Mouse (Mus musculus): Measurements from ENCODE around the gene Lmbrd2.
"Not testable (repeated sequence)": the region's sequence is repeated elsewhere in the genome, so short reads cannot be mapped to it uniquely, and the experiment has no call there.

Lmbrd2 gene

GRCm38 (mm10) chr15:9134891-9135507 lies 5.4 kb upstream of the Lmbrd2 start:
- DNase-seq: peak; percentile 41 to 55

GRCm38 (mm10) chr15:9139447-9139846 lies 903 bp upstream of the Lmbrd2 start:
- DNase-seq: no peak

GRCm38 (mm10) chr15:9140684-9141171 lies 378 bp downstream of the Lmbrd2 start:
- DNase-seq: peak; percentile 60

- no peak for DNase-seq
These were observed 15.0 kb downstream of the Lmbrd2 start, which contains the start of gene Skp2 for GRCm38 (mm10) chr15:9155325-9155724. Gene Skp2, minus strand, starts transcription at chr15:9155425.

GRCm38 (mm10) chr15:9162557-9163070 lies 22.3 kb downstream of the Lmbrd2 start:
- DNase-seq: no peak

- no peak for DNase-seq
These were observed 23.8 kb downstream of the Lmbrd2 start for GRCm38 (mm10) chr15:9164125-9164524.

GRCm38 (mm10) chr15:9177038-9177437 lies 36.7 kb downstream of the Lmbrd2 start:
- no peak for DNase-seq

- no peak for DNase-seq
These were observed 43.6 kb downstream of the Lmbrd2 start for GRCm38 (mm10) chr15:9183995-9184394.

- DNase-seq: no peak
These were observed 49.4 kb downstream of the Lmbrd2 start for GRCm38 (mm10) chr15:9189796-9190195.

GRCm38 (mm10) chr15:9192685-9193084 lies 52.3 kb downstream of the Lmbrd2 start:
- not testable (repeated sequence) for DNase-seq

- no peak for DNase-seq
These were observed 58.1 kb downstream of the Lmbrd2 start for GRCm38 (mm10) chr15:9198421-9198820.

GRCm38 (mm10) chr15:9211891-9212290 lies 71.5 kb downstream of the Lmbrd2 start:
- no peak for DNase-seq

- not testable (repeated sequence) for DNase-seq
These were observed 72.7 kb downstream of the Lmbrd2 start for GRCm38 (mm10) chr15:9213026-9213425.

- not testable (repeated sequence) for DNase-seq
These were observed 73.1 kb downstream of the Lmbrd2 start for GRCm38 (mm10) chr15:9213431-9213830.

- no peak for DNase-seq
These were observed 76.1 kb downstream of the Lmbrd2 start for GRCm38 (mm10) chr15:9216446-9216845.

- not testable (repeated sequence) for DNase-seq
These were observed 90.6 kb downstream of the Lmbrd2 start for GRCm38 (mm10) chr15:9230917-9231316.

GRCm38 (mm10) chr15:9246345-9246744 lies 106.0 kb downstream of the Lmbrd2 start:
- no peak for DNase-seq
